Mouse (Mus musculus): ENCODE measurements around the gene Tspan2. TPM values are rescaled to one million over a fixed set of nuclear protein-coding genes. Genes with fewer than 3 reads are reported as not detected.

Tspan2 gene
- polyA plus RNA-seq, 1 experiment from 2014 or later, result 8.4 TPM

- H3K4me1 ChIP-seq (ENCODE audit: control insufficient read depth, insufficient read depth, low read length), result peaks cover 4% of the 10 kb centered on the region; the same call in 1 of the 2 replicates
- H3K27ac ChIP-seq (replicated peaks; ENCODE audit: low read depth, low read length), result no peak overlapping the region
- DNase-seq (ENCODE audit: low spot score) (no peak), ATAC-seq (ENCODE audit: low read depth) (no peak)
- 56% methylated on average over 5 of the region's 5 CpGs for WGBS
- no peaks in the 10 kb centered on the region for H3K36me3 ChIP-seq (ENCODE audit: control insufficient read depth, insufficient read depth, low read length)
- no peak overlapping the region for H3K4me2 ChIP-seq (ENCODE audit: low read depth, low read length)
- no peak overlapping the region for H3K4me3 ChIP-seq (ENCODE audit: low read depth, low read length)
- H3K9ac ChIP-seq (ENCODE audit: low read depth, low read length), result no peak overlapping the region
- H3K27me3 ChIP-seq (replicated peaks; ENCODE audit: control insufficient read depth, insufficient read depth, low read length), result no peaks in the 10 kb centered on the region
- no peaks in the 10 kb centered on the region for H3K9me3 ChIP-seq (ENCODE audit: control insufficient read depth, low read length)
Measured at GRCm38 (mm10) chr3:102729416-102729815, 4.9 kb upstream of the Tspan2 start.

GRCm38 (mm10) chr3:102731112-102731511 lies 3.2 kb upstream of the Tspan2 start:
- Histone ChIP-seq H3K36me3 (ENCODE audit: control insufficient read depth, insufficient read depth, low read length) (no peaks in the 10 kb centered on the region), H3K27me3 (replicated peaks; ENCODE audit: control insufficient read depth, insufficient read depth, low read length) (no peaks in the 10 kb centered on the region), H3K27ac (replicated peaks; ENCODE audit: low read depth, low read length) (no peak overlapping the region), H3K9me3 (ENCODE audit: control insufficient read depth, low read length) (no peaks in the 10 kb centered on the region), H3K9ac (ENCODE audit: low read depth, low read length) (no peak overlapping the region), H3K4me3 (ENCODE audit: low read depth, low read length) (no peak overlapping the region), H3K4me2 (ENCODE audit: low read depth, low read length) (no peak overlapping the region), H3K4me1 (ENCODE audit: control insufficient read depth, insufficient read depth, low read length) (no peaks in the 10 kb centered on the region)
- no peak for ATAC-seq (ENCODE audit: low read depth)
- no peak for DNase-seq (ENCODE audit: low spot score)
- WGBS, result 69% methylated on average over 3 of the region's 3 CpGs

GRCm38 (mm10) chr3:102732619-102733018 lies 1.7 kb upstream of the Tspan2 start:
- Histone ChIP-seq H3K27me3 (replicated peaks; ENCODE audit: control insufficient read depth, insufficient read depth, low read length) (no peaks in the 10 kb centered on the region), H3K4me1 (ENCODE audit: control insufficient read depth, insufficient read depth, low read length) (peaks cover under 1% of the 10 kb centered on the region; the same call in 1 of the 2 replicates), H3K9ac (ENCODE audit: low read depth, low read length) (no peak overlapping the region), H3K36me3 (ENCODE audit: control insufficient read depth, insufficient read depth, low read length) (no peaks in the 10 kb centered on the region), H3K9me3 (ENCODE audit: control insufficient read depth, low read length) (no peaks in the 10 kb centered on the region), H3K4me2 (ENCODE audit: low read depth, low read length) (no peak overlapping the region), H3K27ac (replicated peaks; ENCODE audit: low read depth, low read length) (no peak overlapping the region), H3K4me3 (ENCODE audit: low read depth, low read length) (no peak overlapping the region)
- WGBS, result 82% methylated on average over 4 of the region's 4 CpGs
- ATAC-seq (ENCODE audit: low read depth) (no peak), DNase-seq (ENCODE audit: low spot score) (no peak)

GRCm38 (mm10) chr3:102733050-102733449 lies 1.3 kb upstream of the Tspan2 start:
- no peak for DNase-seq (ENCODE audit: low spot score)
- no peak overlapping the region for H3K4me3 ChIP-seq (ENCODE audit: low read depth, low read length)
- 78% methylated on average over 3 of the region's 3 CpGs for whole genome bisulfite sequencing
- ATAC-seq (ENCODE audit: low read depth), result no peak
- no peak overlapping the region for H3K4me2 ChIP-seq (ENCODE audit: low read depth, low read length)
- H3K27me3 ChIP-seq (replicated peaks; ENCODE audit: control insufficient read depth, insufficient read depth, low read length), result no peaks in the 10 kb centered on the region
- no peaks in the 10 kb centered on the region for H3K9me3 ChIP-seq (ENCODE audit: control insufficient read depth, low read length)
- H3K36me3 ChIP-seq (ENCODE audit: control insufficient read depth, insufficient read depth, low read length), result no peaks in the 10 kb centered on the region
- H3K4me1 ChIP-seq (ENCODE audit: control insufficient read depth, insufficient read depth, low read length), result peaks cover 3% of the 10 kb centered on the region; the same call in 1 of the 2 replicates
- no peak overlapping the region for H3K9ac ChIP-seq (ENCODE audit: low read depth, low read length)
- no peak overlapping the region for H3K27ac ChIP-seq (replicated peaks; ENCODE audit: low read depth, low read length)

- peaks cover 3% of the 10 kb centered on the region; the same call in 1 of the 2 replicates for H3K4me1 ChIP-seq (ENCODE audit: control insufficient read depth, insufficient read depth, low read length)
- 30% methylated on average over 6 of the region's 6 CpGs for WGBS
- ATAC-seq (ENCODE audit: low read depth) (no peak), DNase-seq (ENCODE audit: low spot score) (no peak)
- peak overlapping the region; percentile 90 for H3K4me2 ChIP-seq (ENCODE audit: low read depth, low read length)
- peak overlapping the region; percentile 69 for H3K4me3 ChIP-seq (ENCODE audit: low read depth, low read length)
- H3K9me3 ChIP-seq (ENCODE audit: control insufficient read depth, low read length), result no peaks in the 10 kb centered on the region
- no peak overlapping the region for H3K27ac ChIP-seq (replicated peaks; ENCODE audit: low read depth, low read length)
- peak overlapping the region; percentile 73 for H3K9ac ChIP-seq (ENCODE audit: low read depth, low read length)
- H3K27me3 ChIP-seq (replicated peaks; ENCODE audit: control insufficient read depth, insufficient read depth, low read length), result no peaks in the 10 kb centered on the region
- H3K36me3 ChIP-seq (ENCODE audit: control insufficient read depth, insufficient read depth, low read length), result no peaks in the 10 kb centered on the region
Measured at GRCm38 (mm10) chr3:102733936-102734312, 405 bp upstream of the Tspan2 start.

GRCm38 (mm10) chr3:102735031-102735558 lies 766 bp downstream of the Tspan2 start:
- Histone ChIP-seq H3K4me1 (ENCODE audit: control insufficient read depth, insufficient read depth, low read length) (peaks cover 3% of the 10 kb centered on the region; the same call in 1 of the 2 replicates), H3K9ac (ENCODE audit: low read depth, low read length) (peak overlapping the region; percentile 73), H3K27ac (replicated peaks; ENCODE audit: low read depth, low read length) (no peak overlapping the region), H3K27me3 (replicated peaks; ENCODE audit: control insufficient read depth, insufficient read depth, low read length) (no peaks in the 10 kb centered on the region), H3K4me3 (ENCODE audit: low read depth, low read length) (peak overlapping the region; percentile 69), H3K36me3 (ENCODE audit: control insufficient read depth, insufficient read depth, low read length) (no peaks in the 10 kb centered on the region), H3K4me2 (ENCODE audit: low read depth, low read length) (peak overlapping the region; percentile 90), H3K9me3 (ENCODE audit: control insufficient read depth, low read length) (no peaks in the 10 kb centered on the region)
- 2% methylated on average over 25 of the region's 33 CpGs for WGBS
- DNase-seq (ENCODE audit: low spot score) (peak; percentile 44), ATAC-seq (ENCODE audit: low read depth) (peak; percentile 64)

GRCm38 (mm10) chr3:102735638-102736037 lies 1.3 kb downstream of the Tspan2 start:
- Histone ChIP-seq H3K27ac (replicated peaks; ENCODE audit: low read depth, low read length) (no peak overlapping the region), H3K4me3 (ENCODE audit: low read depth, low read length) (peak overlapping the region; percentile 69), H3K9ac (ENCODE audit: low read depth, low read length) (peak overlapping the region; percentile 73; the same call in 1 of the 2 replicates), H3K27me3 (replicated peaks; ENCODE audit: control insufficient read depth, insufficient read depth, low read length) (no peaks in the 10 kb centered on the region), H3K4me2 (ENCODE audit: low read depth, low read length) (peak overlapping the region; percentile 90), H3K36me3 (ENCODE audit: control insufficient read depth, insufficient read depth, low read length) (no peaks in the 10 kb centered on the region), H3K4me1 (ENCODE audit: control insufficient read depth, insufficient read depth, low read length) (peaks cover 3% of the 10 kb centered on the region; the same call in 1 of the 2 replicates), H3K9me3 (ENCODE audit: control insufficient read depth, low read length) (no peaks in the 10 kb centered on the region)
- WGBS, result 67% methylated on average over 6 of the region's 6 CpGs
- DNase-seq (ENCODE audit: low spot score) (no peak), ATAC-seq (ENCODE audit: low read depth) (no peak)

- peaks cover 3% of the 10 kb centered on the region; the same call in 1 of the 2 replicates for H3K4me1 ChIP-seq (ENCODE audit: control insufficient read depth, insufficient read depth, low read length)
- DNase-seq (ENCODE audit: low spot score) (no peak), ATAC-seq (ENCODE audit: low read depth) (no peak)
- H3K27ac ChIP-seq (replicated peaks; ENCODE audit: low read depth, low read length), result no peak overlapping the region
- H3K4me2 ChIP-seq (ENCODE audit: low read depth, low read length), result no peak overlapping the region
- no peaks in the 10 kb centered on the region for H3K9me3 ChIP-seq (ENCODE audit: control insufficient read depth, low read length)
- WGBS, result 67% methylated on average over 6 of the region's 6 CpGs
- H3K36me3 ChIP-seq (ENCODE audit: control insufficient read depth, insufficient read depth, low read length), result no peaks in the 10 kb centered on the region
- no peak overlapping the region for H3K9ac ChIP-seq (ENCODE audit: low read depth, low read length)
- H3K27me3 ChIP-seq (replicated peaks; ENCODE audit: control insufficient read depth, insufficient read depth, low read length), result no peaks in the 10 kb centered on the region
- no peak overlapping the region for H3K4me3 ChIP-seq (ENCODE audit: low read depth, low read length)
Measured at GRCm38 (mm10) chr3:102736436-102736835, 2.1 kb downstream of the Tspan2 start.

GRCm38 (mm10) chr3:102737106-102737505 lies 2.8 kb downstream of the Tspan2 start:
- Histone ChIP-seq H3K27ac (replicated peaks; ENCODE audit: low read depth, low read length) (no peak overlapping the region), H3K4me1 (ENCODE audit: control insufficient read depth, insufficient read depth, low read length) (peaks cover 3% of the 10 kb centered on the region; the same call in 1 of the 2 replicates), H3K4me2 (ENCODE audit: low read depth, low read length) (no peak overlapping the region), H3K9me3 (ENCODE audit: control insufficient read depth, low read length) (no peaks in the 10 kb centered on the region), H3K27me3 (replicated peaks; ENCODE audit: control insufficient read depth, insufficient read depth, low read length) (no peaks in the 10 kb centered on the region), H3K36me3 (ENCODE audit: control insufficient read depth, insufficient read depth, low read length) (no peaks in the 10 kb centered on the region), H3K9ac (ENCODE audit: low read depth, low read length) (no peak overlapping the region), H3K4me3 (ENCODE audit: low read depth, low read length) (no peak overlapping the region)
- no peak for ATAC-seq (ENCODE audit: low read depth)
- 75% methylated on average over 5 of the region's 6 CpGs for WGBS
- no peak for DNase-seq (ENCODE audit: low spot score)
